Mouse (Mus musculus) megakaryocyte, embryonic 14.5 days (primary cell): ENCODE measurements around the gene Gm9833.
"Not testable (repeated sequence)": the region's sequence is repeated elsewhere in the genome, so short reads cannot be mapped to it uniquely, and the experiment has no call there.

Experiments used
- FLI1 ChIP-seq: IDR thresholded peaks from 2 replicates; pipeline ENCODE4 v1.6.1; 2012; ENCODE audit warnings: low read length, inconsistent platforms, mixed read lengths
- GATA1 ChIP-seq: IDR thresholded peaks from 3 replicates; pipeline ENCODE4 v1.6.1; 2012; ENCODE audit warnings: mixed read lengths, low read length, inconsistent platforms, borderline replicate concordance

GRCm38 (mm10) chr3:10087994-10088393 lies at the start of gene Gm9833:
- not testable (repeated sequence) for TF ChIP-seq GATA1, FLI1
